Mouse (Mus musculus) macrophage (primary cell): Measurements from ENCODE around the gene Snrpa. TPM values are rescaled to one million over a fixed set of nuclear protein-coding genes. Genes with fewer than 3 reads are reported as not detected.
A peak's percentile ranks its signal among the peaks of the same experiment; 100 is the strongest.

Experiments
- H3K27ac ChIP-seq: fragments of 350-480 bp; formaldehyde crosslinking; 2 replicates; pipeline ENCODE4 v1.9.0; 2021
- H3K36me3 ChIP-seq: fragments of 350-480 bp; formaldehyde crosslinking; 2 replicates; pipeline ENCODE4 v1.9.0; 2021; ENCODE audit errors: inconsistent target
- H3K4me3 ChIP-seq: fragments of 350-480 bp; formaldehyde crosslinking; 2 replicates; pipeline ENCODE4 v1.9.0; 2021; ENCODE audit errors: inconsistent target
- H3K79me2 ChIP-seq: fragments of 350-480 bp; formaldehyde crosslinking; 2 replicates; pipeline ENCODE4 v1.9.0; 2021; ENCODE audit errors: inconsistent target
- WGBS: methylation state at CpG from one replicate; pipeline ENCODE4 v1.1.7; 2026; ENCODE audit warnings: inconsistent platforms; ENCODE audit not compliant: missing documents; 5-methylcytosine and 5-hydroxymethylcytosine counted together
- polyA plus RNA-seq: library from polyadenylated mRNA; stranded (reverse); fragments of 250-400 nt; gene quantifications from 3 replicates; pipeline ENCODE4 v1.2.4, GENCODE M21; 2018; ENCODE audit warnings: inconsistent platforms

The Snrpa gene
- polyA plus RNA-seq, 1 experiment from 2014 or later = 77.1 TPM

DNA sequence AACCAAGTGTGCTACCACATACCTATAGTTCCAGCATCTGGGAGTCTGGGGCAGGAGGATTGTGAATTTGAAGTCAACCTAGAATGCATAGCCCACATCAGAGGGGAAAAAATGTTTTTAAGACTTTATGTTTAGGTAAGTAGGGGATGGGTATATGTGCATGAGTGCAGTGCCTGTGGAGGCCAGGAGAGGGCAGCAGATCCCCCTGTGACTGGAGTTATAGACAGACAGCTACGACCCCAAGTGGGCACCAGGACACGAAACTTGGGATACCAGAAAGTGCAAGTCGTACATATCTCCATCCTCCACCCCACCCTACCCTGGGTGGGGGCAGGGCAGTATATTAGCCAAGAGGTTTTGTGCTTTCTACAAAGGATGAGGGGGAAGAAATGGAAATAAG, 11.1 kb downstream of the Snrpa start:
- Histone ChIP-seq H3K4me3 (no peak overlapping the region), H3K36me3 (peaks cover 47% of the 10 kb centered on the region), H3K79me2 (peaks cover 11% of the 10 kb centered on the region; the same call in 1 of the 2 replicates), H3K27ac (no peak overlapping the region)
- WGBS = 65% methylated on average over 3 of the region's 3 CpGs

DNA sequence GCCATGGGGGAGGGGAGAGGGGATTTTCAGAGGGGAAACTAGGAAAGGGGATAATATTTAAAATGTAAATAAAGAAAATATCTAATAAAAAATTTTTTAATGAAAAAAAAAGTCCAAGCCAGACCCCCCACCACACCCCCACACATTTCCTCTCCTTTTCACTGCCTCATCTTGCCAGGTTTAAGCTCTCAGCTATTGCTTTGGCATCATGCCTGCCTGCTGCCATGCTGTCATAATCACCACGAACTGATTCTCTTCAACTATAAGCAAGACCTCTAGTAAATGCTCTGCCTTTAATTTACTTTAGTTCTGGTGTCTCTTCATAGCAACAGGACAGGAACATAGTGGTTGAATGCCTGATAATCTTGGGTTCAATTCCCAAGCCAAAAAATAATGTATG, 13.6 kb downstream of the Snrpa start:
- H3K27ac ChIP-seq = no peak overlapping the region
- WGBS = 81% methylated on average over 1 of the region's 1 CpGs
- peaks cover 25% of the 10 kb centered on the region; the same call in 1 of the 2 replicates for H3K36me3 ChIP-seq
- H3K4me3 ChIP-seq = no peak overlapping the region
- peaks cover 6% of the 10 kb centered on the region; the same call in 1 of the 2 replicates for H3K79me2 ChIP-seq

DNA sequence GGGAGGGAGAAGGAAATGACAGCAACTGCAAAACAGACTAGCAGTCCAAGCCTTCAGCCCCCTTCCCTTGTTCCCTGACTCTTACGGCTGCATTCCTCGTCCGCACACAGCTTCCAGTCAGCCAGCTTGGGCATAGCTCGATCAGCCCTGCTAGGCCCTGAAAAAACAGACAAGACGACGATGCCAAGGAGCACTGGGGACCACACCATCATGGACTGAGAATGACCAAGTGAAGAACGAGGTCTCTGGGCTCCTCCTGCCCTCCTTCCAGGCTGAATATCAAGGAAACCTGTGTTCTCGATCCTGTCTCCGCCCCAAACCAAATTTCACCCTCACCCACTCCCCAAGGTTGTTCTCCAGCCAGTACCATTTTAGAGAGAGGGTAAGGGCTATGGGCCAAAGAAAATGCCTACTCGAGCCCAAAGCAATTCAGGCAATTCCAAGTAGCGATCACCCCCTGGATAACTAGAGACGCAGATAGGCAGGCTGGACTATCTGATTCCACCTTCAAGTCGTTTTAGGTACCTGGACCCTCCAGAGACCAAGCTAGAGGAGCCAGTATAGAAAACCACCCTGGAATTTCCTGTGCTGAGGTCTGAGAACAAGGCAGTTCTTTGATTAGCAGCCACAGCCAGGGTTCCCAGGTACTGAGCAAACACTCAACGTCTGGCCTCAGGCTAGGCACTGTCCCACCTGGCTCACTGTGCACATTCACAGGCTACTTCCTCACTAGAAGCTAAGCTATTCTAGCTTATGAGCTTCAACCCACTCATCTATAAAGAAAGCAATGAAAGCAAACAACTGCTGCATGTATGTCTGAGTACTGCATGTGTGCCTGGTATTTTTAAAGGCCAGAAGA, 15.0 kb downstream of the Snrpa start, which contains the start of the genes Gm21983 and Mia:
Gene Gm21983, minus strand, starts transcription at position 250 of the 859 bp plus-strand sequence.
Gene Mia, minus strand, starts transcription at position 321 of the 859 bp plus-strand sequence.
- WGBS = 89% methylated on average over 14 of the region's 14 CpGs
- Histone ChIP-seq H3K79me2 (peaks cover 18% of the 10 kb centered on the region; the same call in 1 of the 2 replicates), H3K27ac (no peak within 1 kb of the TSS), H3K36me3 (peaks cover 12% of the 10 kb centered on the region; the same call in 1 of the 2 replicates), H3K4me3 (no peak within 1 kb of the TSS)

DNA sequence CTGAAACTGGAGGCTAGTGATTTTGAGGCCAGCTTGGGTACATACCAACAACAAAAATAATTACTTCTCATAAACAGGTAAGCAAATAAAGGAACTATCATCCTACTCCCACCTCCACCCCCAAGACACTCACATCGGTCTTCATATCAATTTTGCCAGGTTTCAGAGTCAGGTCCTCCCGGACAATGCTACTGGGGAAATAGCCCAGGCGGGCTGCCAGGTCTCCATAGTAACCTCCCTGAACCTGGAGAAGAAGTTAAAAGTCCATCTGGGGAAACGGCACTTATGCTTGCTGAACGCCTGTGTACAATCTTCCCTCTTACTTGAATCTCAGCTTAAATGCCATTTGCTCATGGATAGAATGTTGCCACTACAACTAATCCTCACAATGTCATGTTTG, 16.0 kb downstream of the Snrpa start:
- peaks cover 23% of the 10 kb centered on the region; the same call in 1 of the 2 replicates for H3K79me2 ChIP-seq
- H3K27ac ChIP-seq = no peak overlapping the region
- peaks cover 5% of the 10 kb centered on the region; the same call in 1 of the 2 replicates for H3K36me3 ChIP-seq
- 90% methylated on average over 5 of the region's 5 CpGs for WGBS
- no peak overlapping the region for H3K4me3 ChIP-seq

DNA sequence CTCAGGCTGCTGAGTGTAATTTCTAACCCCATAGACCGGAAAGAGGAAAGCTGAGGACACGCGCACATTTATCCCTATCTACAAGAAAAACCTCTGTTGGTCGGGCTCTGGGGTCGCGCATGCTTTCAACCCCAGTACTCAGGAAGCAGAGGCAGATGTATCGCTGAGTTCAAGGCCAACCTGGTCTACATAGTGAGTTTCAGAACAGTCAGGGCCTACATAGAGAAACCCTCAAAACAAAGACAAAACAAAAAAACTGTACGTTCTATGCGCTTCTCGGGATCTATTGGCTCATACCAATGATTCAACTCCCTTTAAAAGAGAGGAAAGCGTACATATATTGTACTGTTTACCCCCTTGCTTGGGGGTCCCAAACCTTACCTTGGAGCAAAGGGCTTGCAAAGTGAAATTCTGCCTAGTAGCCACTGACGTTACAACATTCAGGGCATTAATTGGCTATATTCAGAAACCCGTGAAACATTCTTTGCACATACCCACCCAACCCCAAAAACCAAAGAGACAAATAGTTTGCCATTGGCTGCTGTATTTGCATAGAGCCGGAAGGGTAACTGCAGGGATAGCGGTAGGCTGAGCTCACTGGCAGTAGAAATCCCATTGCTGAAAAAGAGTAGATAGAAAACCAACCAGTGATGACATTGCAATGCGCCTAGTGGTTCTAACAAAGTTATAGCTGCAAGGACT, 16.7 kb downstream of the Snrpa start:
- peak overlapping the region; percentile 26 for H3K4me3 ChIP-seq
- H3K36me3 ChIP-seq = peaks cover 7% of the 10 kb centered on the region; the same call in 1 of the 2 replicates
- 53% methylated on average over 16 of the region's 16 CpGs for WGBS
- H3K27ac ChIP-seq = peak overlapping the region; percentile 44
- H3K79me2 ChIP-seq = peaks cover 23% of the 10 kb centered on the region; the same call in 1 of the 2 replicates

DNA sequence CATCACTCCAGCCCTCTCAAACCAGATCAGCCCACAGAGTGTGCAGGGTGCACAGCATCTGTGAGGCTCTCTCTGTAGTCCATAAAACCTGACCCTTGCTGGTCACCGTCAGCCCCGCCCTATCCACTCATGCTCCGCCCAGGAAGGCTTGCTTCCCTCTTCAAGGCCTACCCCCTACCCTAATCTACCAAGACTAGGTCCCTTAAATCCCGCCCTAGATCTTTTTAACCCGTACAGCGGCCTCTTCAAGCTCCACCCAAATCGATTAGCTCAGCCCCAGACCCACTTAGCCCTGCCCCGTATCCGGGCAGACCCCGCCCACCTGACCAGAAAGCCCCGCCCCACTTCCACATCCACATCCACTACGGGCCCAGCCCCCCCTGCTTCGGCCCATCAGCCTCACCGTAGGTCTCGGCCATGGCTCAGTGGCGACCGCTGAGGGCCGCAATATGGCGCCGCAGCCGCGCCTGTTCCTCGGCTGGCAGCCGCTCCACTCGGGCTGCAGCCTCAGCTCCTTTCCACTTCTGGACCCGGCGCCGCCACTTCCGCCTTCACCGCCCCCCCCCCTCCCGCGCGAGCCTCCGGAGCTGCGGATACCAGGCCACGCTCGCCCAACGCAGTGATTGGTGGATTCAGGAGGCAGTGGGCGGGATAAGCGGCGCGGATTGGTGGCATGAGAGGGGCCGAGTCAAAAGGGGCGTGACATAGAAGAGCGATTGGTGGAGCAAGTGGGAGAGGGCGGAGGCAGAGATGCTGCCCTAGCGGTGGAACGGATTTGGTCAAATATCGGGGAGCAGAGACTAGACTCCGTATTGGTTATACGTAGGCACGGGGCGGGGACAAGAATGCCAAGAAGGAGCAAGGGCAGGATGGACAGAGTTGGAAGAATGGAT, 17.5 kb downstream of the Snrpa start, which contains the start of gene Rab4b:
Gene Rab4b, minus strand, starts transcription at position 573 of the 893 bp plus-strand sequence.
- H3K27ac ChIP-seq = peak within 1 kb of the TSS; percentile 55
- under 1% methylated on average over 46 of the region's 53 CpGs for WGBS
- H3K4me3 ChIP-seq = peak within 1 kb of the TSS; percentile 59
- H3K79me2 ChIP-seq = peaks cover 23% of the 10 kb centered on the region; the same call in 1 of the 2 replicates
- H3K36me3 ChIP-seq = peaks cover 14% of the 10 kb centered on the region

DNA sequence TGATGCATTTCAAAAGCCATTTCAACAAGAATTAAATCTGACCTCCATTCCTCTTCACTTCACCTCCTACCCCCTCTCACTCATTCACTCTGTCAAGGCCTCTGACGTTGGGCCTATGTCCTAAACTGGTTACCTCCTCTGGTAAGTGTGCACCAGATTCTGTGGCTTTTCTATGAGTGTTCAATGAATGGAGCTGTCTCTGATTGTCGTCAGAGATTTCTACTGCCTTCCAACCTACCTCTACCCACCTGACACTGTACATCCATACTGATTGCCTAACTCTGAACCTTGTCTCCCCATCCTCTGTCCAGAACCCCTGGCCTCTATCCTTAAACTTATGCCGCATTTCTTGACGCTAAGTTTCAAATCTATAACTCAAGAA, 18.1 kb downstream of the Snrpa start:
- peak overlapping the region; percentile 55 for H3K27ac ChIP-seq
- peaks cover 21% of the 10 kb centered on the region for H3K36me3 ChIP-seq
- 14% methylated on average over 4 of the region's 4 CpGs for WGBS
- H3K79me2 ChIP-seq = peaks cover 23% of the 10 kb centered on the region; the same call in 1 of the 2 replicates
- peak overlapping the region; percentile 59 for H3K4me3 ChIP-seq

DNA sequence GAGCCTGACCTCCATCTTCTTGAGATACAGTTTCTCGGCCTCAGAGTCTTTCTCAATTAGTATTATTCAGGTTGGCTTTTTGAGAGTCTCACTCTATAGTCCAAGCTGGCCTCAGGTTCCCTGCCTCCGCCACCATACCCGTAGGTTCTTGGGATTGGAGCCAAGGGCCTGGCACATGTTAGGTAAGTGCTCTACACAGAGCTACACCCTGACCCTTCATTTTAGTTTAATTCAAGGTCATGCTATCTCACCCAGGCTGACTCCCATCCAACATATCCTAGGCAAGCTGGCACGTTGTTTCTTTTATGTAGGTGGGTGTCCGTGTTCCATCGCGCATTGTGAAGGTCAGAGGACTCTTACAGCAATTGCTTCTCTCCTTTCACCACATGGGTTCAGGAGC, 21.2 kb downstream of the Snrpa start:
- H3K79me2 ChIP-seq = peaks cover 23% of the 10 kb centered on the region; the same call in 1 of the 2 replicates
- peaks cover 51% of the 10 kb centered on the region for H3K36me3 ChIP-seq
- no peak overlapping the region for H3K27ac ChIP-seq
- WGBS = 95% methylated on average over 7 of the region's 7 CpGs
- H3K4me3 ChIP-seq = no peak overlapping the region

DNA sequence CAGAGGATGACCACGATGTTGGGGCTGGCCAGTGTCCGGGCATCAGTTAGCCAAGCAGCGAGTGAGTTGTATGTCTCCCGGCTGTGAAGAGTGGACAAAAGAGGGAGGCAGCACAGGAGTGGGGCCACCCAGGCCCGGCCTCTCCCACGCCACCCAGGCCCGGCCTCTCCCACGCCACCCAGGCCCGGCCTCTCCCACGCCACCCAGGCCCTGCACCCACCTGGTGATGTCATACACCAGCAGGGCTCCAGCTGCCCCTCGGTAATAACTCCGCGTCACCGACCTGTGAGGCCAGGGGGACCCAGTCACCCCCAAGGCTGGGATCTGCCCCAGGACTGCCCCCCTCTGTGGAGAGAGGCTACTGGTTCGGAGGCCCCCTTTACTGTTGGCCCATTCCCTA, 21.6 kb downstream of the Snrpa start:
- WGBS = 96% methylated on average over 15 of the region's 15 CpGs
- Histone ChIP-seq H3K27ac (no peak overlapping the region), H3K4me3 (no peak overlapping the region), H3K79me2 (peaks cover 23% of the 10 kb centered on the region; the same call in 1 of the 2 replicates), H3K36me3 (peaks cover 52% of the 10 kb centered on the region)

DNA sequence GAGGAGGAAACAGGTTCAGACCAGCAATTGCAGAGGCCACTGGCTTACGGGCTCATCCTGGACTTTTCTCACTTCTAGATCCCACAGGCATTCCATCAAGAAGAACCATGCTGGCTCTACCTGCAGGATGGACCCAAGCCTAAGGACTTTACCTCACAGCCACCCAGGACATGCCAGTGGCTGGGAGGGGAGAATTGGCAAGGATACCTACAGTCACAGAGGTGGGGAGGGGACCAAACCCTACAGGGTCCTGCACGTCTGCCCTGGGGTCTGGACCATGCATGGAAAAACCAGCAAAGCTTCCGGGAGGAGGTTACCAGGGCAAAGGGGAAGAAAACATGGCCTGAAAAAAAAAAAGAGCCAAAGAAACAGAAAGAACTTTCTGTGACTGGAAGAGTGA, 25.1 kb downstream of the Snrpa start:
- H3K79me2 ChIP-seq = peaks cover 7% of the 10 kb centered on the region
- WGBS = 100% methylated on average over 2 of the region's 3 CpGs
- H3K4me3 ChIP-seq = no peak overlapping the region
- peaks cover 52% of the 10 kb centered on the region for H3K36me3 ChIP-seq
- no peak overlapping the region for H3K27ac ChIP-seq

DNA sequence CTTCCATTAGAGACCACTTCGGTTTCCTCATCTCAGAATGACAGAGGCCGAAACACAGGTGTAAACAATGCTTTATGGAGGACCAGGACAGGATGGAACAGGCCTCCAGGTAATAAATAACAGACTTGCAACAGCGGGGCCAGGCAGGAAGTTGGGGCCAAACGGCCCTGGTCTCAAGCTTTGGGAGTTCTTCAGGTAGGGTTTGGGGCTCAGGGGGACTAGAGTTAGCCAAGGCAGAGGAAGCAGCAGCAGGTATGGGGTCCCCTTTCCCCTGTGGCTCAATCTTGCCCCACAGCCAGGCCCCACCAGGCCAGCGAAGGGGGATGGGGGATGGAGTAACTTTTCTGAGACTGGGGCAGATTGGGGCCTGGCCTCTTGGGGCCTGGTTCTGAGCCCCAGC, 27.7 kb downstream of the Snrpa start:
- H3K36me3 ChIP-seq = peaks cover 36% of the 10 kb centered on the region
- H3K79me2 ChIP-seq = peaks cover 28% of the 10 kb centered on the region
- H3K4me3 ChIP-seq = no peak overlapping the region
- no peak overlapping the region for H3K27ac ChIP-seq
- WGBS = 87% methylated on average over 5 of the region's 5 CpGs

DNA sequence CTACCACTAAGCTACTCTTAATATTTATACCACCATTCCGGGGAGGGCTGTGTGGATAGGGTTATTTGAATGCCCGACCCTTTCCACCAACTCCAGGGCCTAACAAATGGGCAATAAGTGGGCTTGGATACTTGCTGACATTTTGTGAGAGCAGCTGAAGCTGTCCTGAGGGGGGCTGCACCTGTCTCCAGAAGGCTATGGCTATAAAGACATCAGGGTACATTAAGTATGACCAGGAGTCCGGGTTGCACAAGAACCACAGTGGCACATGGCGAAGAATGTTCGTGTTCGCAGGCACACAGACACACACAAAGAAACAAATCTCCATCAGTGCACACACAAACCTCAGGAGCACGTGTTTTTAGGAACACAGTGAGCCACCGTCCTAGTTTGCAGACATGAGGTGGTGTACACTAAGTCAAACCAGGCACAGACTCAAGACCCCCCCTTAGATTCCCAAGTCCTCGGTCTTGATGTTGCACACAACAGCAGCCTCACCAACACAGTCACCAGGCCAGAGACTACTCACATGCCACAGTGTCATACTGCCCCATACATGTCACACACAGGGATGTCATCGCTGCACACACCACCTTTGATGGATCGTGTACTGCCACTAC, 28.5 kb downstream of the Snrpa start:
- H3K27ac ChIP-seq = peak overlapping the region; percentile 83
- 49% methylated on average over 10 of the region's 11 CpGs for WGBS

DNA sequence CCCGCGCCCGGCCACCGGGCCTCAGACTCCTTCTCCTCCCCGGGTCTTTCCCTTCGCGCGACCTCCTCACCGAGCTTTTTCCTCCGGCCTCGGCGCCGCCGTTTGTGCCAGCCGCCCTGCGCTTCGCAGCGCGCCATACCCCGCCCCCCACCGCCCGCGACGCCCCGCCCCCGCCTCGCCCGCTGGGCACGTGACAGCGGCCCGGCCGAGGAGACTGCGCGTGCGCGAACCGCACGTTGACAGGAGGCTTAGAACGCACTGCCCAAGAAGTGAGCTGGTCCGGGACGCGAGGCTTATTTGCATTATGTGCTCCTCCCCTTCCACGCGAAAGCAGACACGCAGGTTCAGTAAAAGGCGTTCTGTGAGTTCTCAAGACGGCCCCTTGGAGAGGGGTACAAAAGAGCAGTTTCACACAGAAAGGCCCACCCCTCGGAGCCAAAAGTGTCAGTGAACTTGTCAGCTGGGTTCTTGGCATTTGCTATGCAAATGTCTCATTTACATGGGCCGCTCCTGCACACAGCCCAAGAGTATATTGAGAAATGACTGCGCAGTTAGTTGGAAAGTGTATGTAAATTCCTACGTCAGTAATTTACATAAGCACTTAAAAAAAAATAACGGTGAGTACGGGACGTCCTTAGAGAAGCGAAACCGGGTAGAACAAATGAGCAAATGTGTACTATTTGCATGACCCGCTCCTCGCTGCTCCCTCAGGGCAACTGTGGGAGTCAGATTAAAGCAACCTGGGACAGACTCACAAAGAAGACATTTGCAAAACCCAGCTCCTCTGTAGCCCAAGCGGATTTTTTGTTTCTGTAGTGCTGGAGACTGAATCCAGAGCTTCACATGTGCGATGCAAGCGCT, 29.2 kb downstream of the Snrpa start, which contains the start of gene Egln2:
Gene Egln2, minus strand, starts transcription at position 189 of the 861 bp plus-strand sequence.
- 2% methylated on average over 25 of the region's 61 CpGs for WGBS
- H3K36me3 ChIP-seq = peaks cover 20% of the 10 kb centered on the region
- peak within 1 kb of the TSS; percentile 79 for H3K4me3 ChIP-seq
- peak within 1 kb of the TSS; percentile 83 for H3K27ac ChIP-seq
- H3K79me2 ChIP-seq = peaks cover 44% of the 10 kb centered on the region

More for the DNA sequence above, 28.5 kb downstream of the Snrpa start:
- Histone ChIP-seq H3K4me3 (peak overlapping the region; percentile 40), H3K79me2 (peaks cover 36% of the 10 kb centered on the region), H3K36me3 (peaks cover 28% of the 10 kb centered on the region)
